ENCODE assay signal across 8 mouse cellular contexts in genomic region chr5:110429045-110429444, GRCm38 (mm10). TPM values are rescaled to one million over a fixed set of nuclear protein-coding genes. Genes with fewer than 3 reads are reported as not detected.
DNase-seq lines count a peak whose midpoint lies in the region; ATAC-seq and TF ChIP-seq lines count a peak whose summit lies in the region.

No protein-coding gene starts in this region.

- no peaks in the 10 kb centered on the region for H3K4me1 ChIP-seq in liver, postnatal 0 days (ENCODE audit: insufficient read depth)
- peaks cover 14% of the 10 kb centered on the region for H3K4me1 ChIP-seq in olfactory bulb, adult 2 months (ENCODE audit: control insufficient read depth, insufficient read depth, low read length)

- peak; percentile 61 for ATAC-seq in liver, postnatal 0 days

- DNase-seq in 416B (ENCODE audit: low read depth) = peak; percentile 62
- DNase-seq in MN1 (ENCODE audit: low spot score) = peak; percentile 77
- DNase-seq in cerebellum, adult 9-11 months = peak; percentile 72
- DNase-seq in gastrocnemius, postnatal 10 days = peak; percentile 55
- DNase-seq in kidney, adult 9 months = peak; percentile 51
- peak; percentile 58 for DNase-seq in liver, postnatal 0 days
- peak; percentile 41 for DNase-seq in yolk sac, embryonic 10.5 days (ENCODE audit: low spot score)

- TF ChIP-seq CTCF in liver, postnatal 0 days (IDR thresholded peaks at IDR 0.05; ENCODE audit: low read depth) = peak; percentile 75
- TF ChIP-seq CTCF in olfactory bulb, adult 2 months (IDR thresholded peaks at IDR 0.05; ENCODE audit: insufficient read depth, low read depth, low read length) = peak; percentile 47

- H3K36me3 ChIP-seq in liver, postnatal 0 days (replicated peaks; ENCODE audit: insufficient read depth, low read length) = peaks cover 20% of the 10 kb centered on the region

- WGBS in liver, postnatal 0 days (ENCODE audit: insufficient replicate concordance) = 40% methylated on average over 9 of the region's 9 CpGs
- WGBS in olfactory bulb, adult 2 months = 32% methylated on average over 9 of the region's 9 CpGs

- no peaks in the 10 kb centered on the region for H3K27me3 ChIP-seq in liver, postnatal 0 days (ENCODE audit: insufficient read depth, low read length)

- TF ChIP-seq POLR2A in olfactory bulb, adult 2 months (IDR thresholded peaks at IDR 0.05; ENCODE audit: insufficient read depth, low read depth, low read length) = no peak

- no peak overlapping the region for H3K4me3 ChIP-seq in liver, postnatal 0 days (ENCODE audit: low read depth, low read length)
- no peak overlapping the region for H3K4me3 ChIP-seq in olfactory bulb, adult 2 months (ENCODE audit: insufficient read depth, low read depth, low read length)

- H3K9me3 ChIP-seq in liver, postnatal 0 days (ENCODE audit: low read length) = no peaks in the 10 kb centered on the region

- no peak for TF ChIP-seq EP300 in liver, postnatal 0 days (IDR thresholded peaks at IDR 0.05; ENCODE audit: low read depth)

- H3K9ac ChIP-seq in liver, postnatal 0 days (replicated peaks) = no peak overlapping the region

- no peak overlapping the region for H3K4me2 ChIP-seq in liver, postnatal 0 days (ENCODE audit: low read depth, low read length)

- H3K27ac ChIP-seq in liver, postnatal 0 days (ENCODE audit: low read depth) = no peak overlapping the region
- no peak overlapping the region for H3K27ac ChIP-seq in olfactory bulb, adult 2 months (ENCODE audit: insufficient read depth, low read depth, low read length)

RNA-seq across cellular contexts. Expression of gene Fbrsl1, which starts 19.3 kb away (rescaled TPM):
- 10 to 100 TPM; 33.5 to 37.7 TPM for total RNA-seq in gastrocnemius, postnatal 10 days (2021)
- 3.5 and 3.9 TPM in 2 replicates for polyA plus RNA-seq in liver, postnatal 0 days (2015; fragmentation: Nextera tagmentation; extraction: Ambion mirVana)
- not detected in 2 replicates for polyA plus RNA-seq in olfactory bulb, adult 2 months (2012; ENCODE audit: insufficient read depth, insufficient read length, low replicate concordance, missing spikeins)
